Mouse (Mus musculus) lung, postnatal 0 days (tissue): ENCODE results near the gene Ccr4. TPM values are rescaled to one million over a fixed set of nuclear protein-coding genes. Genes with fewer than 3 reads are reported as not detected.

ENCODE experiments used
- ATAC-seq: fragments of 200-750 bp; cut with Nextera tagmentation; 2 replicates; pipeline ENCODE4 v1.8.0; 2017; ENCODE audit warnings: moderate library complexity
- DNase-seq: peaks from one replicate; pipeline ENCODE4 v3.0.0-alpha.2; 2016; ENCODE audit warnings: low spot score
- H3K27ac ChIP-seq: fragments of 300-500 bp; sonication (generic); 2 replicates; pipeline ENCODE4 v1.5.1; 2014; ENCODE audit warnings: antibody characterized with exemption, mild to moderate bottlenecking, low read length, mixed read lengths
- H3K27me3 ChIP-seq: fragments of 300-500 bp; sonication (generic); replicated peaks from 2 replicates; pipeline ENCODE4 v1.6.1; 2014; ENCODE audit warnings: low read length, mixed read lengths; ENCODE audit not compliant: insufficient read depth
- H3K36me3 ChIP-seq: fragments of 300-500 bp; sonication (generic); 2 replicates; pipeline ENCODE4 v1.6.1; 2014; ENCODE audit warnings: low read length, mixed read lengths; ENCODE audit not compliant: insufficient read depth
- H3K4me1 ChIP-seq: fragments of 300-500 bp; sonication (generic); 2 replicates; pipeline ENCODE4 v1.6.1; 2014; ENCODE audit warnings: antibody characterized with exemption, low read depth, low read length, mixed read lengths; ENCODE audit not compliant: insufficient read depth
- H3K4me2 ChIP-seq: fragments of 300-500 bp; sonication (generic); replicated peaks from 2 replicates; pipeline ENCODE4 v1.6.1; 2014; ENCODE audit warnings: low read depth, mild to moderate bottlenecking, low read length, moderate library complexity, mixed read lengths
- H3K4me3 ChIP-seq: fragments of 300-500 bp; sonication (generic); 2 replicates; pipeline ENCODE4 v1.5.1; 2014; ENCODE audit warnings: low read depth, low read length
- H3K9ac ChIP-seq: fragments of 300-500 bp; sonication (generic); replicated peaks from 2 replicates; pipeline ENCODE4 v1.6.1; 2014; ENCODE audit warnings: low read depth, mild to moderate bottlenecking
- H3K9me3 ChIP-seq: fragments of 300-500 bp; sonication (generic); 2 replicates; pipeline ENCODE4 v1.6.1; 2016; ENCODE audit warnings: low read length, mixed read lengths
- CTCF ChIP-seq: IDR thresholded peaks from 2 replicates; pipeline ENCODE4 v1.5.1; 2016; ENCODE audit warnings: antibody characterized with exemption, mild to moderate bottlenecking
- EP300 ChIP-seq: IDR thresholded peaks from 2 replicates; pipeline ENCODE4 v1.6.1; 2016; ENCODE audit warnings: antibody characterized with exemption, mild to moderate bottlenecking, control low read depth
- WGBS: fragments of 180-500 bp; shearing (Covaris S2); extraction: QIAGEN DNeasy Blood & Tissue Kit; methylation state at CpG from one replicate; pipeline ENCODE4 v1.1.7; 2014; 5-methylcytosine and 5-hydroxymethylcytosine counted together
- polyA plus RNA-seq: library from polyadenylated mRNA; unstranded; fragments of >200 nt; fragmentation: Nextera tagmentation; extraction: Ambion mirVana; gene quantifications from 2 replicates; pipeline ENCODE4 v1.2.1, GENCODE M21; 2015

Gene Ccr4
- polyA plus RNA-seq, 1 experiment from 2014 or later = not detected

- WGBS = 87% methylated on average over 6 of the region's 6 CpGs
- DNase-seq (no peak), ATAC-seq (no peak)
- Histone ChIP-seq H3K27ac (no peak overlapping the region), H3K9me3 (no peaks in the 10 kb centered on the region), H3K9ac (no peak overlapping the region), H3K4me1 (no peaks in the 10 kb centered on the region), H3K27me3 (no peaks in the 10 kb centered on the region), H3K4me3 (no peak overlapping the region), H3K36me3 (peaks cover 12% of the 10 kb centered on the region; the same call in 1 of the 2 replicates), H3K4me2 (no peak overlapping the region)
- TF ChIP-seq EP300 = no peak
- TF ChIP-seq CTCF = no peak
Measured at GRCm38 (mm10) chr9:114452418-114452817, 52.3 kb downstream of the Ccr4 start.

- no peak for TF ChIP-seq EP300
- no peak for TF ChIP-seq CTCF
- Histone ChIP-seq H3K27me3 (no peaks in the 10 kb centered on the region), H3K36me3 (0 out of 2 replicates have a peak, but pooled peaks cover 4% of the 10 kb centered on the region), H3K9ac (no peak overlapping the region), H3K27ac (no peak overlapping the region), H3K4me3 (no peak overlapping the region), H3K4me1 (no peaks in the 10 kb centered on the region), H3K4me2 (no peak overlapping the region), H3K9me3 (no peaks in the 10 kb centered on the region)
- no peak for DNase-seq
- no peak for ATAC-seq
- WGBS = 71% methylated on average over 7 of the region's 7 CpGs
Measured at GRCm38 (mm10) chr9:114451615-114452014, 53.1 kb downstream of the Ccr4 start.

- no peaks in the 10 kb centered on the region for H3K27me3 ChIP-seq
- TF ChIP-seq CTCF (no peak), EP300 (no peak)
- H3K9ac ChIP-seq = no peak overlapping the region
- no peak overlapping the region for H3K4me3 ChIP-seq
- ATAC-seq (no peak), DNase-seq (no peak)
- no peaks in the 10 kb centered on the region for H3K9me3 ChIP-seq
- WGBS = 80% methylated on average over 13 of the region's 13 CpGs
- H3K4me2 ChIP-seq = no peak overlapping the region
- no peaks in the 10 kb centered on the region for H3K4me1 ChIP-seq
- H3K27ac ChIP-seq = no peak overlapping the region
- no peaks in the 10 kb centered on the region for H3K36me3 ChIP-seq
Measured at GRCm38 (mm10) chr9:114449120-114449754, 55.5 kb downstream of the Ccr4 start.

GRCm38 (mm10) chr9:114448700-114449099 is 56.0 kb downstream of the Ccr4 start:
- H3K4me3 ChIP-seq = no peak overlapping the region
- no peak overlapping the region for H3K27ac ChIP-seq
- no peaks in the 10 kb centered on the region for H3K27me3 ChIP-seq
- H3K9me3 ChIP-seq = no peaks in the 10 kb centered on the region
- WGBS = 63% methylated on average over 5 of the region's 5 CpGs
- H3K4me1 ChIP-seq = no peaks in the 10 kb centered on the region
- H3K36me3 ChIP-seq = no peaks in the 10 kb centered on the region
- no peak for ATAC-seq
- no peak overlapping the region for H3K4me2 ChIP-seq
- H3K9ac ChIP-seq = no peak overlapping the region
- no peak for DNase-seq
- TF ChIP-seq EP300 (no peak), CTCF (no peak)

GRCm38 (mm10) chr9:114446887-114447286 is 57.8 kb downstream of the Ccr4 start:
- DNase-seq = no peak
- no peak for ATAC-seq
- no peaks in the 10 kb centered on the region for H3K4me1 ChIP-seq
- no peak overlapping the region for H3K4me2 ChIP-seq
- H3K27me3 ChIP-seq = no peaks in the 10 kb centered on the region
- H3K4me3 ChIP-seq = no peak overlapping the region
- 0 out of 2 replicates have a peak, but pooled peaks cover 4% of the 10 kb centered on the region for H3K36me3 ChIP-seq
- H3K27ac ChIP-seq = no peak overlapping the region
- no peaks in the 10 kb centered on the region for H3K9me3 ChIP-seq
- 85% methylated on average over 8 of the region's 8 CpGs for WGBS
- no peak for TF ChIP-seq CTCF
- no peak for TF ChIP-seq EP300
- H3K9ac ChIP-seq = no peak overlapping the region

GRCm38 (mm10) chr9:114443351-114443750 is 61.4 kb downstream of the Ccr4 start:
- Histone ChIP-seq H3K36me3 (0 out of 2 replicates have a peak, but pooled peaks cover 4% of the 10 kb centered on the region), H3K4me3 (no peak overlapping the region), H3K9me3 (no peaks in the 10 kb centered on the region), H3K9ac (no peak overlapping the region), H3K27me3 (no peaks in the 10 kb centered on the region), H3K4me2 (no peak overlapping the region), H3K27ac (no peak overlapping the region), H3K4me1 (no peaks in the 10 kb centered on the region)
- no peak for ATAC-seq
- WGBS = 89% methylated on average over 8 of the region's 8 CpGs
- no peak for TF ChIP-seq EP300
- TF ChIP-seq CTCF = no peak
- no peak for DNase-seq

GRCm38 (mm10) chr9:114442893-114443292 is 61.8 kb downstream of the Ccr4 start:
- H3K9ac ChIP-seq = no peak overlapping the region
- 86% methylated on average over 9 of the region's 9 CpGs for WGBS
- no peak for ATAC-seq
- 0 out of 2 replicates have a peak, but pooled peaks cover 4% of the 10 kb centered on the region for H3K36me3 ChIP-seq
- no peak for DNase-seq
- H3K4me1 ChIP-seq = no peaks in the 10 kb centered on the region
- H3K4me2 ChIP-seq = no peak overlapping the region
- no peak overlapping the region for H3K4me3 ChIP-seq
- H3K27me3 ChIP-seq = no peaks in the 10 kb centered on the region
- no peak for TF ChIP-seq CTCF
- no peak for TF ChIP-seq EP300
- H3K27ac ChIP-seq = no peak overlapping the region
- H3K9me3 ChIP-seq = no peaks in the 10 kb centered on the region
